Mouse (Mus musculus) midbrain, embryonic 12.5 days (tissue): ENCODE measurements at regions not wholly inside any gene's neighbourhood (a gene's known extent, or its start where the extent isn't known, plus 50 kb on each side); places are given as distances from the start of the nearest gene placed in this dataset.
A peak's percentile ranks its signal among the peaks of the same experiment; 100 is the strongest.
"Not testable (repeated sequence)": the region's sequence is repeated elsewhere in the genome, so short reads cannot be mapped to it uniquely, and the experiment has no call there.

ENCODE experiments used
- ATAC-seq: fragments of 200-750 bp; cut with Nextera tagmentation; 2 replicates; pipeline ENCODE4 v1.8.0; 2017; ENCODE audit warnings: low read depth, moderate TSS enrichment, moderate library complexity; ENCODE audit not compliant: low FRiP score
- H3K27ac ChIP-seq: fragments of 300-500 bp; sonication (generic); replicated peaks from 2 replicates; pipeline ENCODE4 v1.5.1; 2016; ENCODE audit warnings: mild to moderate bottlenecking
- H3K27me3 ChIP-seq: fragments of 300-500 bp; sonication (generic); 2 replicates; pipeline ENCODE4 v1.6.1; 2016; ENCODE audit warnings: mild to moderate bottlenecking
- H3K36me3 ChIP-seq: fragments of 300-500 bp; sonication (generic); 2 replicates; pipeline ENCODE4 v1.6.1; 2016
- H3K4me1 ChIP-seq: fragments of 300-500 bp; sonication (generic); 2 replicates; pipeline ENCODE4 v1.6.1; 2016
- H3K4me2 ChIP-seq: fragments of 300-500 bp; sonication (generic); replicated peaks from 2 replicates; pipeline ENCODE4 v1.6.1; 2016; ENCODE audit warnings: mild to moderate bottlenecking, moderate library complexity
- H3K4me3 ChIP-seq: fragments of 300-500 bp; sonication (generic); 2 replicates; pipeline ENCODE4 v1.5.1; 2016; ENCODE audit warnings: mild to moderate bottlenecking
- H3K9ac ChIP-seq: fragments of 300-500 bp; sonication (generic); replicated peaks from 2 replicates; pipeline ENCODE4 v1.6.1; 2016; ENCODE audit warnings: mild to moderate bottlenecking, moderate library complexity
- H3K9me3 ChIP-seq: fragments of 300-500 bp; sonication (generic); 2 replicates; pipeline ENCODE4 v1.6.1; 2016; ENCODE audit warnings: mild to moderate bottlenecking
- WGBS: fragments of 180-500 bp; shearing (Covaris S2); methylation state at CpG from one replicate; pipeline ENCODE4 v1.1.7; 2016; 5-methylcytosine and 5-hydroxymethylcytosine counted together

GRCm38 (mm10) chr13:4935940-4936339, 327.0 kb upstream of the Akr1e1 start:
- WGBS = 83% methylated on average over 4 of the region's 4 CpGs
- Histone ChIP-seq H3K9me3 (no peaks in the 10 kb centered on the region), H3K4me2 (no peak overlapping the region), H3K27me3 (no peaks in the 10 kb centered on the region), H3K4me3 (no peak overlapping the region), H3K9ac (no peak overlapping the region), H3K36me3 (no peaks in the 10 kb centered on the region), H3K4me1 (no peaks in the 10 kb centered on the region), H3K27ac (no peak overlapping the region)
- no peak for ATAC-seq

GRCm38 (mm10) chr13:4939849-4940248, 330.9 kb upstream of the Akr1e1 start:
- Histone ChIP-seq H3K4me2 (no peak overlapping the region), H3K9ac (no peak overlapping the region), H3K36me3 (no peaks in the 10 kb centered on the region), H3K27ac (no peak overlapping the region), H3K9me3 (no peaks in the 10 kb centered on the region), H3K27me3 (no peaks in the 10 kb centered on the region), H3K4me1 (no peaks in the 10 kb centered on the region), H3K4me3 (no peak overlapping the region)
- no peak for ATAC-seq

- H3K27me3 ChIP-seq, H3K4me1 ChIP-seq, H3K27ac ChIP-seq, H3K4me3 ChIP-seq, H3K36me3 ChIP-seq, H3K9ac ChIP-seq, H3K4me2 ChIP-seq, H3K9me3 ChIP-seq: not testable (repeated sequence)
- ATAC-seq = peak; percentile 76
- WGBS = 23% methylated on average over 5 of the region's 14 CpGs
Observed at GRCm38 (mm10) chr13:4942490-4942889, 333.5 kb upstream of the Akr1e1 start.

- Histone ChIP-seq H3K27me3 (no peaks in the 10 kb centered on the region), H3K9me3 (no peaks in the 10 kb centered on the region), H3K4me2 (peak overlapping the region; percentile 48), H3K4me1 (no peaks in the 10 kb centered on the region), H3K9ac (0 out of 2 replicates have a peak overlapping the region, but pooled peaks have one; percentile 34), H3K36me3 (no peaks in the 10 kb centered on the region), H3K27ac (no peak overlapping the region), H3K4me3 (peak overlapping the region; percentile 38)
- WGBS = 35% methylated on average over 7 of the region's 7 CpGs
- ATAC-seq = peak; percentile 41; the same call in 1 of the 2 replicates
Observed at GRCm38 (mm10) chr13:4943046-4943445, 334.1 kb upstream of the Akr1e1 start.

DNA sequence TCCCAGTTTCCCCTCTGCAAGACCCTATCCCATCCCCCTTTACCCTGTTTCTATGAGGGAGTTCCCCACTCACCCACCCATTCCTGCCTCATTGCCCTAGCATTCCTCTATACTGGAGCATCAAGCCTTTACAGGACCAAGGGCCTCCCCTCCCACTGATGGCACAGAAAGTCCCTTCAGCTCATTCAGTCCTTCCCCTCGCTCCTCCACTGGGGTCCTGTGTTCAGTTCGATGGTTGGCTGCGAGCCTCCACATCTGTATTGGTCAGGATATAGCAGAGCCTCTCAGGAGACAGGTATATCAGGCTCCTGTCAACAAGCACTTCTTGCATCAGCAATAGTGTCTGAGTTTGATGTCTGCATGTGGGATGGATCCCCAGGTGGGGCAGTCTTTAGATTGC, 346.4 kb upstream of the Akr1e1 start:
- no peaks in the 10 kb centered on the region for H3K4me1 ChIP-seq
- H3K9me3 ChIP-seq = no peaks in the 10 kb centered on the region
- no peak overlapping the region for H3K4me2 ChIP-seq
- no peak for ATAC-seq
- H3K36me3 ChIP-seq = no peaks in the 10 kb centered on the region
- no peak overlapping the region for H3K27ac ChIP-seq
- H3K27me3 ChIP-seq = no peaks in the 10 kb centered on the region
- no peak overlapping the region for H3K4me3 ChIP-seq
- WGBS = 94% methylated on average over 3 of the region's 3 CpGs
- H3K9ac ChIP-seq = no peak overlapping the region

DNA sequence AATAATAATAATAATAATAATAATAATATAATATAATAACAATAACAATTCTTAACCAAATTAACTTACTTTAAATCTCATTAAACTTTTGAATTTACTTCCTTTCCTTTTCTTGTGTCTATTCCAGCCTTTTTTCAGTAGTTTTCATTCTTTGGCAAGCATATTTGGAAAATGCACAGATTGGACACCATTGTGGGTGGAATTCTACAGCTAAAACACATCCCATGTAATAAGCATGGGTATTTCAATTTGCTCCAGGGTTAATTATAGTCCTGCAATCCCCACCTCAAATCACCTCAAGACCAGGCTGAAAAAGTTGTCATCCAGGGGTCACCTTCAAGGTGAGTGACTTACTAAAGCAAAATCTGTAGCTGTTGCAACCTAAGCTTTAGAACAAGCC, 355.9 kb upstream of the Akr1e1 start:
- Histone ChIP-seq H3K9me3 (no peaks in the 10 kb centered on the region), H3K4me3 (no peak overlapping the region), H3K27ac (no peak overlapping the region), H3K36me3 (no peaks in the 10 kb centered on the region), H3K4me1 (no peaks in the 10 kb centered on the region), H3K9ac (no peak overlapping the region), H3K4me2 (no peak overlapping the region), H3K27me3 (no peaks in the 10 kb centered on the region)
- ATAC-seq = no peak

GRCm38 (mm10) chr13:4970081-4970892, 361.3 kb upstream of the Akr1e1 start:
- Histone ChIP-seq H3K36me3 (no peaks in the 10 kb centered on the region), H3K9me3 (no peaks in the 10 kb centered on the region), H3K4me3 (no peak overlapping the region), H3K4me1 (no peaks in the 10 kb centered on the region), H3K9ac (no peak overlapping the region), H3K27me3 (no peaks in the 10 kb centered on the region), H3K4me2 (no peak overlapping the region), H3K27ac (no peak overlapping the region)
- WGBS = 79% methylated on average over 2 of the region's 2 CpGs
- ATAC-seq = no peak

- 83% methylated on average over 4 of the region's 4 CpGs for WGBS
- Histone ChIP-seq H3K9ac (no peak overlapping the region), H3K9me3 (no peaks in the 10 kb centered on the region), H3K27ac (no peak overlapping the region), H3K4me3 (no peak overlapping the region), H3K4me1 (no peaks in the 10 kb centered on the region), H3K27me3 (no peaks in the 10 kb centered on the region), H3K36me3 (no peaks in the 10 kb centered on the region), H3K4me2 (no peak overlapping the region)
- no peak for ATAC-seq
Observed at GRCm38 (mm10) chr13:4971472-4972067, 362.6 kb upstream of the Akr1e1 start.

DNA sequence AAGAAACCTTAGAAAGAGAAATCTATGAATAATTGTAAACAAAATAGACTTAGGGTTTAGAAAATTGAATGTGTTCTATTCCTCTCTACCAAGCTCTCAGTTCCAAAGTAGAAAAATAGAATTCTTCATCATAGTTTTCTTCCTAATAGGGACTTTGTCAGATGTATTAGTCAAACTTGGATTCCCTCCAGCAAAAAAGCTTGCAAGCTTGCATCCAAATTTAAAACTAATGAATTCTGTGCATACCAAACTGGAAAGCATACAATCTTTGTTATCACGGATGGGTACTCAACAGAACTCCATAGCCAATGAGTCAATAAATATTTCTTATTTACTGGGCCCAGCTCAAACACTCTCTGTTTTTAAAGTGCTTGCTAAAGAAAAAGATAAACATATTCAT, 383.9 kb upstream of the Akr1e1 start:
- Histone ChIP-seq H3K27ac (no peak overlapping the region), H3K4me1 (no peaks in the 10 kb centered on the region), H3K4me3 (no peak overlapping the region), H3K36me3 (no peaks in the 10 kb centered on the region), H3K27me3 (no peaks in the 10 kb centered on the region), H3K9me3 (no peaks in the 10 kb centered on the region), H3K9ac (no peak overlapping the region), H3K4me2 (no peak overlapping the region)
- 79% methylated on average over 1 of the region's 1 CpGs for WGBS
- ATAC-seq = no peak

DNA sequence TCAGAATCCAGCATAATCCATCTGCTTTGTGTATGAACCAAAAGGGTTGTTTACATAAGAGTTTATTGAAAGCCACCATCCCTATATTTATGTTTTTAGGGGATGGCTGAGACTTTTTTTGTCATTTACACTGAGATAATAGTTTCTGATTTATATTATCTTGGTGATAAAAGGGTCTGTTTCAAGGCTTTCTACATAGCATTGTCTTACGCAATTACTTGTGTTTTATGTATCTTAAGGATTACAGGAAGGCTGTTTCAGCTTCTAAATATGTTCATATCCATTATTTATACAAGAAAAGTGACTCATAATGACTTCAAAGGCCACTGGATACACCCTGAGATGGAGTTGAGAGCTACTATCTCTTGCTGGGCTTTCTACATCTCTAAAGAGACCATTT, 399.3 kb upstream of the Akr1e1 start:
- no peak for ATAC-seq
- WGBS = 97% methylated on average over 1 of the region's 1 CpGs
- Histone ChIP-seq H3K4me2 (no peak overlapping the region), H3K36me3 (no peaks in the 10 kb centered on the region), H3K4me1 (peaks cover 4% of the 10 kb centered on the region), H3K9ac (no peak overlapping the region), H3K9me3 (no peaks in the 10 kb centered on the region), H3K4me3 (no peak overlapping the region), H3K27ac (no peak overlapping the region), H3K27me3 (no peaks in the 10 kb centered on the region)

DNA sequence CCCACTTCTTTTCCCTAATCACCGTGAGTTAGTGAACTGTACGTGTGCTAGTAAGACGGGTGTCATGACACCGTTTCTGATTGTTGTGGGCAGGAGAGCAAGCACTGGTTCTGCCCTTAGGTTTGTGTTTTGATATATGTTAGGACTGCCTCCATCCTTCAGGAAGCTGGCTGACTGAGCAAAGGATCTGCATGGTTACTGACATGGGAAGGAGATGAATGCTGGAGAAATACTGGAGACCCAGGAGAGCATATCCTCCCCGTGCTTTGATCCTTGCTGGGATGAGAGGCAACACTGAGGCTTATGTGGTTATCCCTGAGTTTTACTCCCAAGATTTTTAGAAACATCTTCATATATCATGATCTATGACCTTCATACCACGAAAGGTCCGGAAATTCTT, 413.5 kb upstream of the Akr1e1 start:
- Histone ChIP-seq H3K9ac (no peak overlapping the region), H3K9me3 (no peaks in the 10 kb centered on the region), H3K27ac (no peak overlapping the region), H3K27me3 (no peaks in the 10 kb centered on the region), H3K4me3 (no peak overlapping the region), H3K36me3 (no peaks in the 10 kb centered on the region), H3K4me1 (no peaks in the 10 kb centered on the region), H3K4me2 (no peak overlapping the region)
- ATAC-seq = no peak
- WGBS = 88% methylated on average over 7 of the region's 7 CpGs

DNA sequence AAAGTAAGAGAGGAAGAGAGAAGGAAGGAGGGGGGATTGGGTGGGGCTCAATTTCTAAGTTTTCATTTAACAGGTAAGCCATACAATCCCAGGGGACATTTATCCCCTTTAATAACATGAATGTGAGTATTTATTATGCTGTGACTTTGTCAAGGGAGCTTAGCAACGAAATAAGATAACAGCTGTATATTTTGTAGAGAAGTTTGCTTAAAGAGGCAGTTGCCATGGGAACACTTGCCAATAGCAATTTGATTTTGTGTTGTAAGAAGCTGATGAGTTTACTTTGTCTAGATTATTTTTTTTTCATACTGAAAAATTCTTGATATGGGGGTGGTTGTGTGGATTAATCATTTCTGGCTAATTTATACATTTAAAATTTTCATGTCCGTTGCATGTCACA, 450.9 kb upstream of the Akr1e1 start:
- Histone ChIP-seq H3K9ac (no peak overlapping the region), H3K4me3 (no peak overlapping the region), H3K4me2 (no peak overlapping the region), H3K4me1 (no peaks in the 10 kb centered on the region), H3K36me3 (no peaks in the 10 kb centered on the region), H3K27me3 (no peaks in the 10 kb centered on the region), H3K27ac (no peak overlapping the region), H3K9me3 (no peaks in the 10 kb centered on the region)
- WGBS = 72% methylated on average over 2 of the region's 2 CpGs
- no peak for ATAC-seq

- 65% methylated on average over 2 of the region's 2 CpGs for WGBS
- H3K27me3 ChIP-seq = no peaks in the 10 kb centered on the region
- no peaks in the 10 kb centered on the region for H3K36me3 ChIP-seq
- H3K9ac ChIP-seq = no peak overlapping the region
- no peaks in the 10 kb centered on the region for H3K4me1 ChIP-seq
- ATAC-seq = no peak
- no peak overlapping the region for H3K4me3 ChIP-seq
- no peak overlapping the region for H3K4me2 ChIP-seq
- no peak overlapping the region for H3K27ac ChIP-seq
- no peaks in the 10 kb centered on the region for H3K9me3 ChIP-seq
Observed at GRCm38 (mm10) chr13:5060462-5060861, 451.5 kb upstream of the Akr1e1 start.
